Mouse (Mus musculus) cerebellum, adult 11-12 months (tissue): Measurements from ENCODE around the gene Dusp5.

Experiments
- DNase-seq: peaks from one replicate; pipeline ENCODE4 v3.0.0; 2022

Dusp5 gene

GRCm38 (mm10) chr19:53550972-53551371 lies 22.1 kb downstream of the Dusp5 start:
- peak; percentile 48 for DNase-seq

GRCm38 (mm10) chr19:53552216-53552786 lies 23.4 kb downstream of the Dusp5 start:
- no peak for DNase-seq

DNA sequence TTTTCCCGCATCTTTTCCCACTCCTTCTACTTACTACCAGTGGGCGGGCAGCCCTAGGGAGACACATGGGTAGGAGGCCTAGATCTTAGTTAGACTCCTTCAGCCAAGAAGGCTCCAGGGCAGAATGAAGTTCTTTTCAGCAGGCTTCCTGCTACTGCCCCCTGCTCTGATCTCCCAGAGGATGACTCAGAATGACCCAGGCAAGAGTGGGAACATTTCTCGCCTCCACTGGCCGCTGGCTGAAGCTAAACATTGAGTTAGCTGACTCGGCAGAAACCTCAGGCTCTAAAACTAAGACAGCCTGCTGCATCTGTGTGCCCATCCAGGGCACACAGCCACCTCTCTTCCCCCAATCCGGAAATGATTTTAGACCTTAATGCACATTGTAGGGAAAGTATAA lies 23.9 kb downstream of the Dusp5 start:
- DNase-seq, result no peak

DNA sequence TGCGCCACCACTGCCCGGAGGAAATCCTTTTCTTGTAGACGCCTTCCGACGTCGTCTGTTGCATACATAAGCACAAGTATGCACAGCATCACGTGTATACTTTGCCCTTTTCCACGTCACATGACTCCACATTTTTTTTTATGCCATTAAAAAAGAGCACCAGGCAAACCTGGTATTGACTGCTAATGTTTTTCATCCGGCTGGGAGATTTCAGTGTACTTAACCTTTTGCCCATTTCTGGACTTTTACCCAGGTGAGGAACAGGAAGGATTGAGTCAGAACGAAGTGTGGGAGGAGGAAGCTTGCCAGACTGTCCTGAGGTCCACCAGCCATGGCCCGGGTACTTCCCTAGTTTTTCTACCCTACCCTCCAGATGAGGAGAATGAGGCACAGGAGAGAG lies 25.5 kb downstream of the Dusp5 start:
- no peak for DNase-seq

GRCm38 (mm10) chr19:53554981-53555616 lies 26.2 kb downstream of the Dusp5 start:
- no peak for DNase-seq

GRCm38 (mm10) chr19:53556841-53557240 lies 27.9 kb downstream of the Dusp5 start:
- no peak for DNase-seq

DNA sequence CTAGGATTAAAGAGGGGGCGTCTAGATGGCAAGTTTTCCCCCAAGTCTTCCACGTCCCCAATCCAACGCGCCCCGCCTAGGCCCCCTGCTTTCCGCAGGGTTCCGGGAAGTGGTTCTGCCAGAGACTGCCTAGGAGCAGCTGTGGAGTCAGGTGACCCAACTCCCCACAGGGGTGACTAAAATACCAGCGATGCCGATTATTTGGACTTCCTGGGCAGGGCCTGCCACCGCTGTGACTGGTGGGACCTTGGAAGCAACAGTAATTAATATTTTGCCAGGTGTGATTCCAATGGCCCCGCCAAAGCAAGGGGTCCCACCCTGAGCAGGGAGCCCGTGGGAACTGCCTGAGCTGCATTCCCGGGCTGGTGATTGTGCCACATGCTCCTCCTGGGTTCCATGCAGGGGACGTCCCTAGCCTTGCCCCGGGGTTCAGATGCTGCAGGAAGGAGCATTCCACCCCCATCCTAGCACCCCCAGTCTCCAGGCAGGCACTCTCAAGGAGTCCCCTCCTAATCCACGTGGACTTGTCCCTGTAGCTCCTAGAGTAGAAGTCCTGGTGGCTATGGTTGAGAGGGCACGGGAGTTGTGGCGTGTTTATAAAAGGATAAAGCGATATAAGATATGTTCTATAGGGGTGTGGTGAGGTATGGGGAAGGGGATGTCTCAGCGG lies 28.5 kb downstream of the Dusp5 start:
- DNase-seq, result no peak

- DNase-seq, result no peak
Observed at GRCm38 (mm10) chr19:53560436-53560835, 31.5 kb downstream of the Dusp5 start.

GRCm38 (mm10) chr19:53564174-53564573 lies 35.3 kb downstream of the Dusp5 start:
- no peak for DNase-seq

- DNase-seq, result no peak
Observed at GRCm38 (mm10) chr19:53565565-53566277, 36.8 kb downstream of the Dusp5 start.

- DNase-seq, result no peak
Observed at GRCm38 (mm10) chr19:53567864-53568263, 39.0 kb downstream of the Dusp5 start.

GRCm38 (mm10) chr19:53568553-53568952 lies 39.6 kb downstream of the Dusp5 start:
- DNase-seq, result no peak

DNA sequence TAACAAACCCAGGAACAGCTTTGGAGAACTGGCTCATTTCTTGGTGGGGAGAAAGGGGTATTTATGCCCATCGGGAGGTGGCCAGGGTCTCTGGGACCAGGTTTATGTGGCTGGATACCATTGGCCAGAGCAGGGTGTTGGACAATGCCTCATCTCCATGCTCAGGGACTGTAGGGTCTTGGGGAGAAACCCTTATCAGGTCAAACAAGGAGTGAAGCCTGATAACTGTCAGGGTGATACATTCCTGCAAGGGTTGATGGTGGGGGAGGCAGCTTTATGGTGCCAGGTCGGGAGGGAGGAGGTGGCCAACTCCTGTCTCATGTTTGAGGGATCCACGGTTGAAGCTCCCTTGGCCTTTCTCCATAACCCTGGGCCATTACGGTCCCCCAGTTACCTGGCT lies 42.1 kb downstream of the Dusp5 start:
- DNase-seq, result no peak

- DNase-seq, result no peak
Observed at GRCm38 (mm10) chr19:53571501-53572428, 42.9 kb downstream of the Dusp5 start.

DNA sequence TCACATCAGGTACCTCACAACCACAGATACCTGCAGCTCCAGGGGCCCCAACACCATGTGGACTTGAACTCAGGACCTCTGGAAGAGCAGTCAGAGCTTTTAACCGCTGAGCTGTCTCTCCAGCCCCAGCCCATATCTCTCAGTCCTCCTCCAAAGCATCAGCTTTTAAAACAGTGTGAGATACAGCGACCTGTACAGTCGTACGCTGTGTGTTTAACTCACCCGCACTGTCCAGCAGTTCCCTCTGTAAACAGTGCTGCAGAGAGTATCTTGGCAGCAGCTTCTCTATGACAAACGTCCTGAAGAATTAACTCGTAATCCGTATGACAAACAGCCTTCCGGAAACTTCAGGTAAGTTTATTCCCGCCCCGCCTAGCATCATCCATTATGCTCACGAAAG lies 43.7 kb downstream of the Dusp5 start:
- no peak for DNase-seq

GRCm38 (mm10) chr19:53573151-53573550 lies 44.2 kb downstream of the Dusp5 start:
- DNase-seq, result no peak

- DNase-seq, result no peak
Observed at GRCm38 (mm10) chr19:53574131-53574530, 45.2 kb downstream of the Dusp5 start.

DNA sequence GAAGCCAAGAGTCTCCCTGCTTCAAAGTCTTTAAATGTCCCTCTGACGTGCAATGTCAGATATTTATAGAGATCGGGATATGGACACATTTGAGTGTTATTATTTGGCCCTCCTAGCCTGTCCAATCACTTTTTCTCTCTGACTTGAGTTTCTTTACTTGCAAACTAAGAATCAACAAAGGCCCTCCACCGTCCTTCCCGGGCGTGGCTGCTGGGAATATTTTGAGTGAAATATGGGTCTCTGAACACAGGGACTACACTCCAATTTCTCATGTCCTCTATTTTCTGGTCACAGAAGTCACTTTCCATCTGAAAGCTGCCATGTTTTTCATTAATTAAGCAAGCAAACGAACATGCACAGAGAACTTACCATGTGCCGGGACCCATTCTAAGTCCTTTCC lies 45.6 kb downstream of the Dusp5 start:
- DNase-seq, result no peak

DNA sequence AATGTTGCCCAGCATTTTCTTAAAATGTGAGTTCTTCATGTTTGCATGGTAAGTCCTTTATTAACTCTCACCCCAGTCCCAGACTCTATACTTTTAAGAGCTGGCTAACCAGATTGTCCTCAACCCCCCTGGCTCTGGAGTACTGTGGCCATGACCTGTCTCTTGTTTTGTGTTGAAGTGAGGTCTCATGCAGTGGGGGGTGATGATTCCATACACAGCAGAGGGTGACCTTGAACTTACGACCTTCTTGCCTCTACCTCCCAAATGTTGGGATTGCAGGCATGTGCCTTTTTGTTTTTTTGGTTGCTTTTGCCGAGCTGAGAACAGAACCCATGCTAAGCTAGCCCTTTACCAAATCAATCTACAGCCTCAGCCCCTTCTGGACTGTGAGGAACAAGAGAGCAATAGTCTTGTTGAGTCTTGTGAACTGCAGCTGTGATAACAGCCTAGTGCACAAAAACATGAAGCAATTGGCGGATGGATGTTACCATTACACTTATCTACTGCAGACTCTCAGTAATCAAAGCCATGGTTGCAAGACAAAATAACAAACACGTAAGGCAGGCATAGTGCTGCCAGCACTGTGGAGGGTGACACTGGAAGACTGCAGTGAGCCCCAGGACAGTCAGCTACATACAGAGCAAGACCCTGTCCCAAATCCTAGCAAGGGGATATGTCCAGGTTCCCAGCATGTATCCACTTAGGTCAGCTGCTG lies 46.5 kb downstream of the Dusp5 start:
- DNase-seq, result no peak

DNA sequence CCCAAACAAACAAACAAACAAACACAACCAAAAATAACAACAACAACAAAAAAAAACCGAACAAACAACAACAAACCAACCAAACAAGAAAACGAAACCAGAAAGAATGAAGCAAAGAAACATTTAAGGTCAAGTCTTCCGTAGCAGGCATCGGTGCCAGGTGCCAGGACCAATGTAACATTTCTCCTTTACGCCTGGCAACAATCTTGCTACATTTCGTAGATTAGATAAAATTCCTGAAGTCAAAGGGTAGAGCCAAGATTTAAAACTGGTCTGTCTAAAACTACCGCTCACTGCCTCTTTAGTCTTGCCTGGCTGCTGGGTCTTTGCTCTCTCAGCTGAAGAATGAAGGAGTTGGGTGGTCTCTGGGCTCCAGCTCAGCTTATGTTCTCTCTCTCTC lies 47.2 kb downstream of the Dusp5 start:
- no peak for DNase-seq

DNA sequence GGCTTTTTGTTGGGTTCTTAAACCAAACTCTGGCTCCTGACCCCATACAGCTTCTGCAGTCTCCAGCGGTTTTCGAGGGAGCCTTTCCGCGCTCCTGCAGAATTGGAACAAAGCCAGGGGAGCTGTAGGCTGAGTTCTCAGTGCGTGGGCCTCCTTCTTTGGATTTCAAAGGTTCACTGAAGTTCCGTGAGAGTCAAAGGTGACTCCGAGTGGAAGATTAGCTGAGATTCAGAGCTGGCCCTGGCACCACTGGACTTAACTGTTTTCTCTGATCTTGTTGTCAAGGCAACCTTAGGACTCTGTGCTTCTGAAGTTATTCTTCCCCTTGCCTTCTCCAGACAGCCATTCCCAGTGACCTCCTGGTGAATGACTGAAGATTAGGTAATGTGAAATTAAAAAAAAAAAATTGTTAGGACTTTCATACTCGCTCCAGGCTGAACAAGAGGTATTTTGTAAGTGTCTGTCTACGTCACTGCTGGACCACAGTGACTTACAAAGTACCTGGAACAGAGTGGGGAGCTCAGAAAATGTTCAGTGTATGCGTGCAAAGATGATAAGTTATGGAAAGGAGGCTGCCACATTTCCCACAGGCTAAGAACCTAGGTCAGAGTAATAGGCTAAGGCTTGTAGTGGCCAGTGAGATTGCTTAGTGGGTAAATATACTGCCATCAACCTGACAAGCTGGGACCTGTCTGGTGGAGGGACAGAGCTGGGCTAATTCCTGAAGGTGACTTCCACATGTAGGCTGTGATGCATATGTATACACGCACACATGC lies 48.3 kb downstream of the Dusp5 start:
- no peak for DNase-seq
